Mouse (Mus musculus) midbrain, embryonic 13.5 days (tissue): ENCODE measurements at regions not wholly inside any gene's neighbourhood (a gene's known extent, or its start where the extent isn't known, plus 50 kb on each side); places are given as distances from the start of the nearest gene placed in this dataset.
A peak's percentile ranks its signal among the peaks of the same experiment; 100 is the strongest.
"Not testable (repeated sequence)": the region's sequence is repeated elsewhere in the genome, so short reads cannot be mapped to it uniquely, and the experiment has no call there.

ENCODE experiments used
- ATAC-seq: fragments of 200-750 bp; cut with Nextera tagmentation; 2 replicates; pipeline ENCODE4 v1.8.0; 2017; ENCODE audit warnings: mild to moderate bottlenecking, moderate TSS enrichment, moderate library complexity
- H3K27ac ChIP-seq: fragments of 300-500 bp; sonication (generic); 2 replicates; pipeline ENCODE4 v1.5.1; 2015; ENCODE audit warnings: inconsistent platforms, mild to moderate bottlenecking, moderate library complexity
- H3K27me3 ChIP-seq: fragments of 300-500 bp; sonication (generic); 2 replicates; pipeline ENCODE4 v1.6.1; 2015; ENCODE audit warnings: mild to moderate bottlenecking, inconsistent platforms
- H3K36me3 ChIP-seq: fragments of 300-500 bp; sonication (generic); 2 replicates; pipeline ENCODE4 v1.6.1; 2015; ENCODE audit warnings: mild to moderate bottlenecking, inconsistent platforms
- H3K4me1 ChIP-seq: fragments of 300-500 bp; sonication (generic); replicated peaks from 2 replicates; pipeline ENCODE4 v1.6.1; 2015; ENCODE audit warnings: inconsistent platforms
- H3K4me2 ChIP-seq: fragments of 300-500 bp; sonication (generic); replicated peaks from 2 replicates; pipeline ENCODE4 v1.6.1; 2015; ENCODE audit warnings: moderate library complexity, mild to moderate bottlenecking, inconsistent platforms
- H3K4me3 ChIP-seq: fragments of 300-500 bp; sonication (generic); replicated peaks from 2 replicates; pipeline ENCODE4 v1.5.1; 2015; ENCODE audit warnings: mild to moderate bottlenecking, inconsistent platforms
- H3K9ac ChIP-seq: fragments of 300-500 bp; sonication (generic); replicated peaks from 2 replicates; pipeline ENCODE4 v1.6.1; 2015; ENCODE audit warnings: mild to moderate bottlenecking, inconsistent platforms
- H3K9me3 ChIP-seq: fragments of 300-500 bp; sonication (generic); 2 replicates; pipeline ENCODE4 v1.6.1; 2016; ENCODE audit warnings: mild to moderate bottlenecking, inconsistent platforms
- WGBS: fragments of 180-500 bp; shearing (Covaris S2); methylation state at CpG from one replicate; pipeline ENCODE4 v1.1.7; 2015; 5-methylcytosine and 5-hydroxymethylcytosine counted together

GRCm38 (mm10) chr9:3116311-3116710, 79.6 kb downstream of the Gm10715 start:
- not testable (repeated sequence) for H3K27me3 ChIP-seq, H3K4me1 ChIP-seq, H3K4me2 ChIP-seq, H3K36me3 ChIP-seq, H3K27ac ChIP-seq, H3K4me3 ChIP-seq, H3K9ac ChIP-seq, ATAC-seq
- WGBS, result 93% methylated on average over 20 of the region's 20 CpGs
- peaks cover 30% of the 10 kb centered on the region for H3K9me3 ChIP-seq

- H3K27ac ChIP-seq, result no peak overlapping the region
- ATAC-seq, result no peak
- peaks cover 40% of the 10 kb centered on the region for H3K9me3 ChIP-seq
- H3K36me3 ChIP-seq, result no peaks in the 10 kb centered on the region
- H3K4me2 ChIP-seq, result no peak overlapping the region
- H3K27me3 ChIP-seq, result no peaks in the 10 kb centered on the region
- H3K4me1 ChIP-seq, result no peaks in the 10 kb centered on the region
- H3K9ac ChIP-seq, result no peak overlapping the region
- H3K4me3 ChIP-seq, result no peak overlapping the region
Observed at GRCm38 (mm10) chr9:3161181-3161580, 124.5 kb downstream of the Gm10715 start.

GRCm38 (mm10) chr9:3184343-3184742, 147.7 kb downstream of the Gm10715 start:
- H3K27me3 ChIP-seq, result no peaks in the 10 kb centered on the region
- H3K27ac ChIP-seq, result no peak overlapping the region
- no peak for ATAC-seq
- no peak overlapping the region for H3K4me2 ChIP-seq
- no peaks in the 10 kb centered on the region for H3K4me1 ChIP-seq
- no peak overlapping the region for H3K9ac ChIP-seq
- no peak overlapping the region for H3K4me3 ChIP-seq
- peaks cover 51% of the 10 kb centered on the region for H3K9me3 ChIP-seq
- H3K36me3 ChIP-seq, result no peaks in the 10 kb centered on the region

GRCm38 (mm10) chr9:3199151-3200018, 135.6 kb upstream of the Alkbh8 start:
- H3K27ac ChIP-seq, result no peak overlapping the region
- ATAC-seq, result 0 out of 2 replicates have a peak, but pooled peaks have one; percentile 14
- H3K4me3 ChIP-seq, result no peak overlapping the region
- H3K4me2 ChIP-seq, result no peak overlapping the region
- H3K36me3 ChIP-seq, result no peaks in the 10 kb centered on the region
- H3K9me3 ChIP-seq, result peaks cover 29% of the 10 kb centered on the region
- no peaks in the 10 kb centered on the region for H3K27me3 ChIP-seq
- H3K4me1 ChIP-seq, result no peaks in the 10 kb centered on the region
- no peak overlapping the region for H3K9ac ChIP-seq
- WGBS, result 40% methylated on average over 33 of the region's 33 CpGs

- H3K4me3 ChIP-seq, H3K27me3 ChIP-seq, H3K36me3 ChIP-seq, H3K9ac ChIP-seq, H3K27ac ChIP-seq, H3K4me2 ChIP-seq, H3K4me1 ChIP-seq: not testable (repeated sequence)
- WGBS, result 58% methylated on average over 16 of the region's 16 CpGs
- H3K9me3 ChIP-seq, result peaks cover 29% of the 10 kb centered on the region
- ATAC-seq, result 0 out of 2 replicates have a peak, but pooled peaks have one; percentile 14
Observed at GRCm38 (mm10) chr9:3200019-3200347, 135.0 kb upstream of the Alkbh8 start.

GRCm38 (mm10) chr9:3208120-3208519, 126.8 kb upstream of the Alkbh8 start:
- ATAC-seq, H3K4me3 ChIP-seq, H3K36me3 ChIP-seq: not testable (repeated sequence)

GRCm38 (mm10) chr9:3258396-3259300, 76.3 kb upstream of the Alkbh8 start:
- no peaks in the 10 kb centered on the region for H3K27me3 ChIP-seq
- H3K27ac ChIP-seq, result no peak overlapping the region
- peak; percentile 99 for ATAC-seq
- H3K36me3 ChIP-seq, result no peaks in the 10 kb centered on the region
- no peak overlapping the region for H3K9ac ChIP-seq
- H3K4me2 ChIP-seq, result no peak overlapping the region
- 61% methylated on average over 10 of the region's 10 CpGs for WGBS
- no peak overlapping the region for H3K4me3 ChIP-seq
- peaks cover 63% of the 10 kb centered on the region for H3K9me3 ChIP-seq
- H3K4me1 ChIP-seq, result no peaks in the 10 kb centered on the region

More at GRCm38 (mm10) chr9:3208120-3208519, 126.8 kb upstream of the Alkbh8 start:
- H3K4me1 ChIP-seq, H3K27ac ChIP-seq, H3K9ac ChIP-seq, H3K4me2 ChIP-seq, H3K27me3 ChIP-seq, H3K9me3 ChIP-seq: not testable (repeated sequence)
- WGBS, result 91% methylated on average over 1 of the region's 1 CpGs

- Histone ChIP-seq H3K27ac (no peak overlapping the region), H3K4me1 (no peaks in the 10 kb centered on the region), H3K27me3 (no peaks in the 10 kb centered on the region), H3K4me3 (no peak overlapping the region), H3K9ac (no peak overlapping the region), H3K9me3 (peaks cover 65% of the 10 kb centered on the region), H3K36me3 (no peaks in the 10 kb centered on the region), H3K4me2 (no peak overlapping the region)
- no peak for ATAC-seq
- WGBS, result 84% methylated on average over 5 of the region's 5 CpGs
Observed at GRCm38 (mm10) chr9:3260181-3260580, 74.8 kb upstream of the Alkbh8 start.

- Histone ChIP-seq H3K9me3 (peaks cover 65% of the 10 kb centered on the region), H3K9ac (no peak overlapping the region), H3K27me3 (no peaks in the 10 kb centered on the region), H3K36me3 (no peaks in the 10 kb centered on the region), H3K4me2 (no peak overlapping the region), H3K4me3 (no peak overlapping the region), H3K27ac (no peak overlapping the region), H3K4me1 (no peaks in the 10 kb centered on the region)
- ATAC-seq, result no peak
- 89% methylated on average over 2 of the region's 2 CpGs for WGBS
Observed at GRCm38 (mm10) chr9:3260860-3261259, 74.1 kb upstream of the Alkbh8 start.

GRCm38 (mm10) chr9:3264467-3264866, 70.5 kb upstream of the Alkbh8 start:
- H3K27ac ChIP-seq, result no peak overlapping the region
- ATAC-seq, result no peak
- no peak overlapping the region for H3K4me2 ChIP-seq
- no peaks in the 10 kb centered on the region for H3K4me1 ChIP-seq
- H3K9me3 ChIP-seq, result peaks cover 53% of the 10 kb centered on the region
- H3K4me3 ChIP-seq, result no peak overlapping the region
- H3K27me3 ChIP-seq, result no peaks in the 10 kb centered on the region
- no peaks in the 10 kb centered on the region for H3K36me3 ChIP-seq
- H3K9ac ChIP-seq, result no peak overlapping the region

- not testable (repeated sequence) for H3K36me3 ChIP-seq, H3K4me2 ChIP-seq, H3K27ac ChIP-seq, H3K4me3 ChIP-seq, ATAC-seq, H3K9ac ChIP-seq, H3K27me3 ChIP-seq, H3K4me1 ChIP-seq
- H3K9me3 ChIP-seq, result peaks cover 32% of the 10 kb centered on the region
- WGBS, result 83% methylated on average over 8 of the region's 8 CpGs
Observed at GRCm38 (mm10) chr9:3280496-3280895, 54.4 kb upstream of the Alkbh8 start.

- H3K4me1 ChIP-seq, H3K4me3 ChIP-seq, ATAC-seq, H3K27me3 ChIP-seq, H3K27ac ChIP-seq, H3K36me3 ChIP-seq, H3K4me2 ChIP-seq, H3K9ac ChIP-seq: not testable (repeated sequence)
- peaks cover 26% of the 10 kb centered on the region for H3K9me3 ChIP-seq
- 92% methylated on average over 3 of the region's 3 CpGs for WGBS
Observed at GRCm38 (mm10) chr9:3281906-3282305, 53.0 kb upstream of the Alkbh8 start.
